Mouse (Mus musculus): ENCODE results near the gene Fbf1. TPM values are rescaled to one million over a fixed set of nuclear protein-coding genes. Genes with fewer than 3 reads are reported as not detected.

Gene Fbf1
- polyA plus RNA-seq, 1 experiment from 2014 or later, result 3.7 TPM

- peak; percentile 89 for ATAC-seq
- Histone ChIP-seq H3K9ac (ENCODE audit: low read depth, low read length) (peak within 1 kb of the TSS; percentile 74), H3K9me3 (ENCODE audit: control insufficient read depth) (no peaks in the 10 kb centered on the region), H3K4me2 (replicated peaks; ENCODE audit: low read depth) (peak within 1 kb of the TSS; percentile 76), H3K4me3 (ENCODE audit: low read depth, low read length) (peak within 1 kb of the TSS; percentile 62), H3K27ac (ENCODE audit: low read depth, low read length) (peak within 1 kb of the TSS; percentile 97), H3K4me1 (replicated peaks; ENCODE audit: control insufficient read depth, insufficient read depth, low read length) (peaks cover 8% of the 10 kb centered on the region), H3K36me3 (ENCODE audit: control insufficient read depth, insufficient read depth) (peaks cover 49% of the 10 kb centered on the region), H3K27me3 (replicated peaks; ENCODE audit: control insufficient read depth, insufficient read depth, low read length) (no peaks in the 10 kb centered on the region)
- under 1% methylated on average over 69 of the region's 69 CpGs for WGBS
- peak; percentile 100 for TF ChIP-seq CTCF (IDR thresholded peaks at IDR 0.05; ENCODE audit: low read depth)
Measured at GRCm38 (mm10) chr11:116130488-116131205, 37.3 kb downstream of the Fbf1 start, which contains the start of gene Trim65. Gene Trim65 (minus strand): TSS chr11:116131128.

- WGBS, result 36% methylated on average over 8 of the region's 8 CpGs
Measured at GRCm38 (mm10) chr11:116129993-116130487, 37.9 kb downstream of the Fbf1 start.

GRCm38 (mm10) chr11:116129091-116129790 is 38.7 kb downstream of the Fbf1 start:
- no peaks in the 10 kb centered on the region for H3K27me3 ChIP-seq (replicated peaks; ENCODE audit: control insufficient read depth, insufficient read depth, low read length)
- peaks cover 8% of the 10 kb centered on the region for H3K4me1 ChIP-seq (replicated peaks; ENCODE audit: control insufficient read depth, insufficient read depth, low read length)
- 79% methylated on average over 9 of the region's 9 CpGs for whole genome bisulfite sequencing
- H3K27ac ChIP-seq (ENCODE audit: low read depth, low read length), result no peak overlapping the region
- TF ChIP-seq CTCF (IDR thresholded peaks at IDR 0.05; ENCODE audit: low read depth), result no peak
- peak overlapping the region; percentile 76; the same call in 1 of the 2 replicates for H3K4me2 ChIP-seq (replicated peaks; ENCODE audit: low read depth)
- no peak overlapping the region for H3K9ac ChIP-seq (ENCODE audit: low read depth, low read length)
- ATAC-seq, result no peak
- H3K4me3 ChIP-seq (ENCODE audit: low read depth, low read length), result no peak overlapping the region
- no peaks in the 10 kb centered on the region for H3K9me3 ChIP-seq (ENCODE audit: control insufficient read depth)
- H3K36me3 ChIP-seq (ENCODE audit: control insufficient read depth, insufficient read depth), result peaks cover 47% of the 10 kb centered on the region

More at GRCm38 (mm10) chr11:116129993-116130487, 37.9 kb downstream of the Fbf1 start:
- Histone ChIP-seq H3K27me3 (replicated peaks; ENCODE audit: control insufficient read depth, insufficient read depth, low read length) (no peaks in the 10 kb centered on the region), H3K27ac (ENCODE audit: low read depth, low read length) (peak overlapping the region; percentile 97), H3K9ac (ENCODE audit: low read depth, low read length) (peak overlapping the region; percentile 74), H3K4me2 (replicated peaks; ENCODE audit: low read depth) (peak overlapping the region; percentile 76), H3K4me3 (ENCODE audit: low read depth, low read length) (peak overlapping the region; percentile 62), H3K36me3 (ENCODE audit: control insufficient read depth, insufficient read depth) (peaks cover 52% of the 10 kb centered on the region), H3K4me1 (replicated peaks; ENCODE audit: control insufficient read depth, insufficient read depth, low read length) (peaks cover 8% of the 10 kb centered on the region), H3K9me3 (ENCODE audit: control insufficient read depth) (no peaks in the 10 kb centered on the region)
- TF ChIP-seq CTCF (IDR thresholded peaks at IDR 0.05; ENCODE audit: low read depth), result no peak
- no peak for ATAC-seq

- Histone ChIP-seq H3K9ac (ENCODE audit: low read depth, low read length) (no peak overlapping the region), H3K27ac (ENCODE audit: low read depth, low read length) (no peak overlapping the region), H3K36me3 (ENCODE audit: control insufficient read depth, insufficient read depth) (peaks cover 52% of the 10 kb centered on the region), H3K4me2 (replicated peaks; ENCODE audit: low read depth) (no peak overlapping the region; the same call in 1 of the 2 replicates), H3K9me3 (ENCODE audit: control insufficient read depth) (no peaks in the 10 kb centered on the region), H3K4me3 (ENCODE audit: low read depth, low read length) (no peak overlapping the region), H3K27me3 (replicated peaks; ENCODE audit: control insufficient read depth, insufficient read depth, low read length) (no peaks in the 10 kb centered on the region), H3K4me1 (replicated peaks; ENCODE audit: control insufficient read depth, insufficient read depth, low read length) (peaks cover 8% of the 10 kb centered on the region)
- ATAC-seq, result no peak
- TF ChIP-seq CTCF (IDR thresholded peaks at IDR 0.05; ENCODE audit: low read depth), result no peak
- 76% methylated on average over 9 of the region's 9 CpGs for WGBS
Measured at GRCm38 (mm10) chr11:116127986-116128385, 40.0 kb downstream of the Fbf1 start.

DNA sequence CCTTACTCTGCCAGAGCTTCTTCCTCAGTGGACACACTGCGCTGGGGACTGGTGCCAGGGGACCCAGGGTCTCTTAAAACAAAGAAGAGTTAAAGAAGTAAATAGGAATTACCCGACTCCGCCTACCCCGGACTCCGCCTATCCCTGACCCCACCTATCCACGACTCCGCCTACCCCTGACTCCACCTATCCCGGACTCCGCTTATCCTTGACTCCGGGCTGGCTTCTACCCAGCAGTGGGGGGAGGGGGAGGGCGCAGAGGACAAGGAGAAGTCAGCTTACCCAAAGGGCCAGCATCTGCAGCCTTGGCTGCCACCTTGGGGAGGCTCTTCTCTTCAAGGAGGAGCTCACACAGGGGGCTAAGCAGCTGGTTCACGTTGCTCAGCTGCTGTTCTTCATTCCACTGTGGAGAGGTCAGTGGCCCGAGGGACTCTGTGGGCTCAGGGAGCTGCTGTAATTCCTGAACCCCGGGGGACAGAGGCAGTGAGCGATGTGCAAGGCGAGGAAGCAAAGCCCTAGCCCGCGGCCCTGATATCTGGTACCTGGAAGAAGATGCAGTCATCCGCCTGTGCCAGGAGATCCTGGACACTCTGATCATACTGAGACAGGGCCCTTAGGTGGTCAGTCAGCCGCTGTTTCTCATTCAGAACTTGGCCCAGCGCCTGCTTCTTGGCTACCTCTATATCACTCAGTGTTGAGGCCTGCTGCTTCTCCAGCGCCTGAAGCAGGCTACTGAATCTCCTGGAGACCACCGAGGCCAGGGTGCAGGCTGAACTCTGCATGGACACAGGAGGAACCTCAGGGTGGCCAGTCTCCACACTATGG is 40.6 kb downstream of the Fbf1 start, which contains the start of gene Trim47:
Gene Trim47 (minus strand): TSS at position 55 of the 825 bp plus-strand sequence.
- H3K27ac ChIP-seq (ENCODE audit: low read depth, low read length), result peak within 1 kb of the TSS; percentile 46; the same call in 1 of the 2 replicates
- H3K4me3 ChIP-seq (ENCODE audit: low read depth, low read length), result no peak within 1 kb of the TSS
- peaks cover 55% of the 10 kb centered on the region for H3K36me3 ChIP-seq (ENCODE audit: control insufficient read depth, insufficient read depth)
- H3K27me3 ChIP-seq (replicated peaks; ENCODE audit: control insufficient read depth, insufficient read depth, low read length), result no peaks in the 10 kb centered on the region
- no peak for TF ChIP-seq CTCF (IDR thresholded peaks at IDR 0.05; ENCODE audit: low read depth)
- peaks cover 8% of the 10 kb centered on the region for H3K4me1 ChIP-seq (replicated peaks; ENCODE audit: control insufficient read depth, insufficient read depth, low read length)
- no peaks in the 10 kb centered on the region for H3K9me3 ChIP-seq (ENCODE audit: control insufficient read depth)
- H3K9ac ChIP-seq (ENCODE audit: low read depth, low read length), result no peak within 1 kb of the TSS
- peak within 1 kb of the TSS; percentile 37 for H3K4me2 ChIP-seq (replicated peaks; ENCODE audit: low read depth)
- 37% methylated on average over 22 of the region's 23 CpGs for WGBS
- ATAC-seq, result 0 out of 2 replicates have a peak, but pooled peaks have one; percentile 11
